Mouse (Mus musculus) liver, embryonic 11.5 days (tissue): ENCODE data around the gene Pafah1b3. TPM values are rescaled to one million over a fixed set of nuclear protein-coding genes. Genes with fewer than 3 reads are reported as not detected.
"Not testable (repeated sequence)": the region's sequence is repeated elsewhere in the genome, so short reads cannot be mapped to it uniquely, and the experiment has no call there.

Experiments
- ATAC-seq: fragments of 200-750 bp; cut with Nextera tagmentation; replicated peaks from 2 replicates; pipeline ENCODE4 v1.8.0; 2017; ENCODE audit warnings: moderate number of reproducible peaks, mild to moderate bottlenecking, moderate TSS enrichment, moderate library complexity; ENCODE audit not compliant: low FRiP score
- DNase-seq: peaks from one replicate; pipeline ENCODE4 v3.0.0-alpha.2; 2017; ENCODE audit warnings: low spot score
- H3K27ac ChIP-seq: fragments of 300-500 bp; sonication (generic); 2 replicates; pipeline ENCODE4 v1.5.1; 2014; ENCODE audit warnings: mild to moderate bottlenecking, low read depth, low read length, control low read depth
- H3K27me3 ChIP-seq: fragments of 300-500 bp; sonication (generic); replicated peaks from 2 replicates; pipeline ENCODE4 v1.6.1; 2014; ENCODE audit warnings: low read length, mixed read lengths; ENCODE audit not compliant: control insufficient read depth, insufficient read depth
- H3K36me3 ChIP-seq: fragments of 300-500 bp; sonication (generic); 2 replicates; pipeline ENCODE4 v1.6.1; 2014; ENCODE audit warnings: mild to moderate bottlenecking, low read length, moderate library complexity, mixed read lengths; ENCODE audit not compliant: control insufficient read depth, insufficient read depth
- H3K4me1 ChIP-seq: fragments of 300-500 bp; sonication (generic); replicated peaks from 2 replicates; pipeline ENCODE4 v1.6.1; 2014; ENCODE audit warnings: low read length, mixed read lengths; ENCODE audit not compliant: control insufficient read depth, insufficient read depth
- H3K4me2 ChIP-seq: fragments of 300-500 bp; sonication (generic); 2 replicates; pipeline ENCODE4 v1.6.1; 2014; ENCODE audit warnings: mild to moderate bottlenecking, control low read depth, moderate library complexity
- H3K4me3 ChIP-seq: fragments of 300-500 bp; sonication (generic); 2 replicates; pipeline ENCODE4 v1.5.1; 2014; ENCODE audit warnings: low read depth, low read length, control low read depth
- H3K9ac ChIP-seq: fragments of 300-500 bp; sonication (generic); 2 replicates; pipeline ENCODE4 v1.6.1; 2014; ENCODE audit warnings: low read depth, low read length, control low read depth
- H3K9me3 ChIP-seq: fragments of 300-500 bp; sonication (generic); 2 replicates; pipeline ENCODE4 v1.6.1; 2016; ENCODE audit warnings: low read length, inconsistent platforms, mixed read lengths; ENCODE audit not compliant: control insufficient read depth
- WGBS: fragments of 180-500 bp; shearing (Covaris S2); extraction: QIAGEN DNeasy Blood & Tissue Kit; methylation state at CpG from one replicate; pipeline ENCODE4 v1.1.7; 2014; 5-methylcytosine and 5-hydroxymethylcytosine counted together
- polyA plus RNA-seq: library from polyadenylated mRNA; unstranded; fragments of >200 nt; fragmentation: Nextera tagmentation; extraction: Ambion mirVana; gene quantifications from 2 replicates; pipeline ENCODE4 v1.2.1, GENCODE M21; 2014

The Pafah1b3 gene
- 104 and 106 TPM in 2 replicates for polyA plus RNA-seq

DNA sequence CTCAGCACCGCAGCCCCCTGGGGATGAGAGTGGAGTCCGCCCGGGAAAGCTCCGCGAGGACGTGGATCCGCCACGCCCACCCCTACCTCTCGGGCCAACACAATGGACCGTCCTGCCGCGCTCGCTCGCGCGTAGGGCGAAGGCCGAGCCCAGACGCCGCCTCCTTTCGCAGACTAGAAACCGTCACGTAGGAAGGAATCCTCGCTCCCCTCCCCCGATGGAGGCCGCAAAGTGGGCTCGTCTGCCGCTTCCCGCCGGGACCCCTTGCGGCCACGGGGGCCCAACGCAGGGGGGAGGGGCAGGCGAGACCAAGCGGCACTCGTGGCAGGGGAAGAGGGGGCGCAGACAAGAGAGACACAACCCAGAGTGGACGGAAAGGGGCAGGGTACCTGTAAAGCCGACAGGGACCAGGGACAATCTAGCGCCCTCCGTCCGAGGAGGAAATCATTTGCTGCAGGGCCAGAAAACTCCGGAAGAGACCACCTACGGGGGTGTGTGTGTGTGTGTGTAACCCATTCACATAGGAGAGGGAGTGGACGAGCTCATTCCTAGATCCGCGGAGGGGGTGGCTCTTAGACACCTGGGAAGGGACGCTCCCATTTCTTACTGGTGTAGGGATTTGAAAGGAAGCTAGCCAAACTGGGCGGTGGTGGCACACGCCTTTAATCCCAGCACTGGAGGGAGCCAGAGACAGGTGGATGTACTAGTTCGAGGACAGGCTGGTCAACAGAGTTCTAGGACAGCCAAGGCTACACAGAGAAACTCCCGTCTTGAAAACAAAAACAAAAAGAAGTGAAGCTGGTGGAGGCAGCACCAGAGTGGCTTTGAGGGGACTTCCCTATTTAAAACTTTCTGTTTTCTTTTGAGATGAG lies at the start of gene Pafah1b3:
Gene Pafah1b3, minus strand, starts transcription at position 533 of the 872 bp plus-strand sequence.
- 1% methylated on average over 52 of the region's 52 CpGs for WGBS
- DNase-seq (peak; percentile 86), ATAC-seq (peak; percentile 86)
- Histone ChIP-seq H3K9ac (peak within 1 kb of the TSS; percentile 86), H3K36me3 (peaks cover 7% of the 10 kb centered on the region), H3K4me3 (peak within 1 kb of the TSS; percentile 86), H3K27me3 (peaks cover 2% of the 10 kb centered on the region; the same call in 1 of the 2 replicates), H3K9me3 (no peaks in the 10 kb centered on the region), H3K4me2 (peak within 1 kb of the TSS; percentile 96), H3K27ac (peak within 1 kb of the TSS; percentile 93), H3K4me1 (peaks cover 7% of the 10 kb centered on the region)

DNA sequence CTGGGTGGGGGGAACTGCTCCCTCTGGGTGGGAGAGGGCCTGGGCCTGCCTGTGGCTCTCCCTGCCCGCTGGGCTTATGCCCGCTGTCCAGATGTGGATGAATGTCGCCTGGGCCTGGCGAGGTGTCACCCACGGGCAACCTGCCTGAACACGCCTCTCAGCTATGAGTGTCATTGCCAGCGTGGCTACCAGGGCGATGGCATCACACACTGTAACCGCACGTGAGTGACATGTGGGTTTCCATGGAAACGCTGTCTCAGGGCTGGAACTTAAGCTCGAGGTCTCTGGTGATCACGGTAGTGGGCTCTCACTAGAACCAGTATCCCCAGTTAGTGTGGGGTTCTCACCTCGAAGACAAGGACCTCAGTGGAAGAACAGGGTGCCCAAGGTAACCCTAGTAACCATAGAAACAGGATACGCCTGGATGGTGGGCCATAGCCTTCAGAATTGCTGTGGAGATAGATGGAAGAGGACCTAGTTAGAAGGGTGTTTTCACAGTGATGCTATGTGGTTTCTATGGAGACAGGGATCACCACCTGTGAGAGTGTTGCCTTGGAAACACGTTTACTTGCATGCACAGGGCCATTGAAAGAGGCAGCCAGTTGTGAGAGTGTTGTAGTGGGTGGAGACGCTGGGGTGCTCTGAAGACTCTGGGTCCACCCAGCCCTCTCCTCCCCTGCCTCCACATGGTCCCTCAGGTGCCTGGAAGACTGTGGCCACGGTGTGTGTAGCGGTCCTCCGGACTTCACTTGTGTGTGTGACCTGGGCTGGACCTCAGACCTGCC lies 43.4 kb upstream of the Pafah1b3 start:
- 83% methylated on average over 20 of the region's 20 CpGs for WGBS
- no peak overlapping the region for H3K4me2 ChIP-seq
- no peak overlapping the region for H3K9ac ChIP-seq
- H3K36me3 ChIP-seq = no peaks in the 10 kb centered on the region
- no peaks in the 10 kb centered on the region for H3K4me1 ChIP-seq
- no peak for DNase-seq
- no peaks in the 10 kb centered on the region for H3K27me3 ChIP-seq
- no peaks in the 10 kb centered on the region for H3K9me3 ChIP-seq
- H3K27ac ChIP-seq = no peak overlapping the region
- H3K4me3 ChIP-seq = no peak overlapping the region
- no peak; the same call in 1 of the 2 replicates for ATAC-seq

DNA sequence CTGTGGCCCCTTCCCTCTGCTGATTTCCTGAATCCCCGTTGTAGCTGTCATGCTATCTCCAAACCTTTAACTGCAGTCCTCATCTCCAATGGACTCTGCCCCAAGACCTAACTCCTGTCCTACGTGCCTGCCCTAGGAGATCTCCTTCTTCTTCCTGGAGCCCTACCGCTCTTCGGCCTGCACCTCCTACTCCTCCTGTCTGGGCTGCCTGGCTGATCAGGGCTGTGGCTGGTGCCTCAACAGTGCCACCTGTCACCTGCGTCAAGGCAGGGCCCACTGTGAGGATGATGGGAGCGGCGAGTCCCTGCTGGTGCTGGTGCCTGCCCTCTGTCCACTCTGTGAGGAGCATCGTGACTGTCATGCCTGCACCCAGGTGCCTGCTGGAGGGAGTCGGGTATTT lies 41.5 kb upstream of the Pafah1b3 start:
- no peak for ATAC-seq
- Histone ChIP-seq H3K36me3 (peaks cover 2% of the 10 kb centered on the region; the same call in 1 of the 2 replicates), H3K4me2 (no peak overlapping the region), H3K9ac (no peak overlapping the region), H3K9me3 (no peaks in the 10 kb centered on the region), H3K27ac (no peak overlapping the region), H3K4me1 (no peaks in the 10 kb centered on the region), H3K27me3 (no peaks in the 10 kb centered on the region), H3K4me3 (no peak overlapping the region)
- WGBS = 86% methylated on average over 9 of the region's 9 CpGs
- DNase-seq = no peak

DNA sequence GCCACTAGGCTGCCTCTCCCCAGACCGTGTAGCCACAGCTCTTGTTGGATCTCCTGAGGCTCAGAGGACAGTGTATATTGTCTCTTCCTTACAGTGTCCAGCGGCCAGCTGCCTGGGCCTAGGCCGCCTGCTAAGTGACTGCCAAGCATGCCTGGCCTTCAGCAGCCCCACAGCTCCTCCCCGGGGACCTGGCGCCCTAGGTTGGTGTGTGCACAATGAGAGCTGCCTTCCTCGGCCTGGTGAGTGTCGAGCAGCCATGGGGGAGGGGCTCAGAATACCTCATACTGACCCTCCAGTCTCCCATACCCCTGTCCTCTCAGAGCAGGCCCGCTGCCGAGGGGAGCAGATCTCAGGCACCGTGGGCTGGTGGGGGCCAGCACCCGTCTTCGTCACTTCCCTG lies 36.7 kb upstream of the Pafah1b3 start:
- ATAC-seq = no peak

DNA sequence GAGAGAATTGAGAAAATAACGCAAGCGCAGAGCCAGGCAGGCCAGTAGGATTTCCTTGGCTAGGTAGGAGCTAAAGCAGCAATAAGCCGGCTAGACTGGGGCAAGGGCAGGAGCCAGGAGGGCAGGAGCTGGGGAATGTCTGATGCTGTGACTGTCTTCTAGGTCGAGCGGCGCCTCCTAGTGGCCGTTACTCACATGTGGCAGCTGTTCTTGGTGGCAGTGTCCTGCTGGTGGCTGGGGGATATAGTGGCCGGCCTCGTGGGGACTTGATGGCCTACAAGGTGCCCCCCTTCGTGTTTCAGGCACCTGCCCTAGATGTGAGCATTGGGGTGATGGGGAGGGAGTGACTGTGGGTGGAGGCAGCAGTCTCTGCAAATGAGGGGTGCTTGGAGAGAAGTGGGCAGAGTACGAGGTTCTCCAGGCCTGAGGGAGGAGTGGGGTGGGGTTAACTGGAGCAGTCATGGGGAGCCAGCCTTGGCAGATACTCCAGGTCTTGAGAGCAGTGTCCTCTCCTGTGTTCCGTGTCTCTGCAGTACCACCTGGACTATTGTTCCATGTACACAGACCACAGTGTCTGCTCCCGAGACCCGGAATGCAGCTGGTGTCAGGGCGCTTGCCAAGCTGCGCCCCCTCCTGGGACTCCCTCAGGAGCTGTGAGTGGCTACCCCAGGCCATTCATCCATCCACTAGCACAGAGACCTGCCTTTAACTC lies 36.0 kb upstream of the Pafah1b3 start:
- no peaks in the 10 kb centered on the region for H3K9me3 ChIP-seq
- H3K36me3 ChIP-seq = peaks cover 9% of the 10 kb centered on the region; the same call in 1 of the 2 replicates
- no peak overlapping the region for H3K9ac ChIP-seq
- no peak overlapping the region for H3K27ac ChIP-seq
- no peak overlapping the region for H3K4me2 ChIP-seq
- peak; percentile 58 for DNase-seq
- ATAC-seq = peak; percentile 65; the same call in 1 of the 2 replicates
- H3K27me3 ChIP-seq = no peaks in the 10 kb centered on the region
- H3K4me1 ChIP-seq = peaks cover 2% of the 10 kb centered on the region; the same call in 1 of the 2 replicates
- H3K4me3 ChIP-seq = no peak overlapping the region
- 42% methylated on average over 16 of the region's 16 CpGs for WGBS

More for the DNA sequence above, 36.7 kb upstream of the Pafah1b3 start:
- Histone ChIP-seq H3K36me3 (peaks cover 9% of the 10 kb centered on the region; the same call in 1 of the 2 replicates), H3K4me3 (no peak overlapping the region), H3K27ac (no peak overlapping the region), H3K27me3 (no peaks in the 10 kb centered on the region), H3K9ac (no peak overlapping the region), H3K4me2 (no peak overlapping the region), H3K4me1 (peaks cover 2% of the 10 kb centered on the region; the same call in 1 of the 2 replicates), H3K9me3 (no peaks in the 10 kb centered on the region)
- no peak for DNase-seq
- 82% methylated on average over 12 of the region's 12 CpGs for WGBS

DNA sequence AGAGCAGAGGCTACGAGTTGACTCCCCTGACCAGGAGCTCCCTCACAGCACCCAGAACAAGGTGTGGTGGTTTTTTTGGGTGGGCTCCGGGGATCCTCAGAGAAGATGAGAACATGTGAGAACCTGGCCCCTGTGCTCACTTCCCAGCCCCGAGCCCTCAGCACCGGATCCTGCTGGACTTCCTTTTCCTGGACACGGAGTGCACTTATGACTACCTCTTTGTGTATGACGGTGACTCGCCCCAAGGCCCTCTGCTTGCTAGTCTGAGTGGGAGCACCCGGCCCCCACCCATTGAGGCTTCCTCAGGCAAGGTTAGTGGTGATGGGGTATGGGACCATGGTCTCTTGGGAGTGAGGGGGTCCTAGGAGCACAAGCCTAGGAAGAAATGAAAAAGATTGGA lies 28.4 kb upstream of the Pafah1b3 start:
- WGBS = 80% methylated on average over 8 of the region's 8 CpGs
- no peak for DNase-seq
- no peak overlapping the region for H3K27ac ChIP-seq
- no peak overlapping the region for H3K4me2 ChIP-seq
- ATAC-seq = no peak
- no peaks in the 10 kb centered on the region for H3K9me3 ChIP-seq
- H3K4me3 ChIP-seq = no peak overlapping the region
- H3K27me3 ChIP-seq = no peaks in the 10 kb centered on the region
- peaks cover 7% of the 10 kb centered on the region; the same call in 1 of the 2 replicates for H3K36me3 ChIP-seq
- peaks cover 2% of the 10 kb centered on the region for H3K4me1 ChIP-seq
- H3K9ac ChIP-seq = no peak overlapping the region

DNA sequence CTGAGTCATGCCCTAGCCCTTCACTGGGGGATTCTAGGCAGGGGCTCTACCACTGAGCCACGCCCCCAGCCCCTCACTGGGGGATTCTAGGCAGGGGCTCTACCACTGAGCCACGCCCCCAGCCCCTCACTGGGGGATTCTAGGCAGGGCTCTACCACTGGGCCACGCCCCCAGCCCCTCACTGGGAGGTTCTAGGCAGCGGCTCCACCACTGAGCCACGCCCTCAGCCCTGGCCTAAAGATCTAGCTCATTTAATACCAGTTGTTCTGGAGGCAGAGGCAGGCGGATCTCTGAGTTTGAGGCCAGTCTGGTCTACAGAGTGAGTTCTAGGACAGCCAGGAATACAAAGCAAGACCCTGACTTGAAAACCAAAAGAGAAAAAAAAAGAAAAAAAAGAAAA lies 27.6 kb upstream of the Pafah1b3 start:
- H3K27me3 ChIP-seq, H3K27ac ChIP-seq, H3K36me3 ChIP-seq, DNase-seq, H3K9ac ChIP-seq, H3K4me1 ChIP-seq, ATAC-seq, H3K4me2 ChIP-seq, H3K9me3 ChIP-seq, H3K4me3 ChIP-seq: not testable (repeated sequence)
- WGBS = 77% methylated on average over 6 of the region's 6 CpGs

DNA sequence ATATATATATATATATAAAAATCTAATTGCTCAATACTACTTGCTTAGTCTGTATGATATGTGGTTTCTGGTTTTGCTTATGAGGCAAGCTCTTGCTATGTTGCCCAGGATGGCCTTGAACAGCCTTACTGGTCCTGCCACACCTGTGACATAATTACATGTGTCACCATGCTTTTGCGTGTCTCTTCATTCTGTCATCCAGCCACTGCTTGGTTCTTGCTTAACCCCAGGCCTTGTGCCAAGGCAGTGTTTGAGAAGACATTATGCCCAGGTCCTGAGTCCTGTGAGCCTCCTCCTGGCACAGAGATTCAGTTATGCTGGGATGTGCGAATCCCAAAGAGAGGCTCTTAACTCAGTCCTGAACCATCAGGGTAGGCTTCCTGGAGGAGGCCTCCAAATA lies 25.4 kb upstream of the Pafah1b3 start:
- no peaks in the 10 kb centered on the region for H3K36me3 ChIP-seq
- WGBS = 86% methylated on average over 2 of the region's 2 CpGs

More for the DNA sequence above, 25.4 kb upstream of the Pafah1b3 start:
- no peak overlapping the region for H3K9ac ChIP-seq
- no peaks in the 10 kb centered on the region for H3K9me3 ChIP-seq
- DNase-seq (no peak), ATAC-seq (no peak)
- no peak overlapping the region for H3K4me2 ChIP-seq
- H3K4me3 ChIP-seq = no peak overlapping the region
- H3K27ac ChIP-seq = no peak overlapping the region
- no peaks in the 10 kb centered on the region for H3K27me3 ChIP-seq
- no peaks in the 10 kb centered on the region; the same call in 1 of the 2 replicates for H3K4me1 ChIP-seq
